Mouse (Mus musculus) olfactory bulb, adult 2 months (tissue): ENCODE results near the gene Rere.

ENCODE experiments used
- CTCF ChIP-seq: fragments of 200-500 bp; IDR thresholded peaks from 2 replicates; pipeline ENCODE4 v1.5.1; 2012; ENCODE audit warnings: low read depth, mild to moderate bottlenecking, low read length, moderate library complexity; ENCODE audit not compliant: insufficient read depth
- POLR2A ChIP-seq: fragments of 200-500 bp; IDR thresholded peaks from 2 replicates; pipeline ENCODE4 v1.6.1; 2012; ENCODE audit warnings: mild to moderate bottlenecking, low read depth, low read length, moderate library complexity; ENCODE audit not compliant: insufficient read depth

GRCm38 (mm10) chr4:150302726-150303125 lies 21.3 kb downstream of the Rere start:
- TF ChIP-seq CTCF (no peak), POLR2A (no peak)
